Mouse (Mus musculus): Measurements from ENCODE around the gene Dkk3. TPM values are rescaled to one million over a fixed set of nuclear protein-coding genes. Genes with fewer than 3 reads are reported as not detected.
A peak's percentile ranks its signal among the peaks of the same experiment; 100 is the strongest.
"Not testable (repeated sequence)": the region's sequence is repeated elsewhere in the genome, so short reads cannot be mapped to it uniquely, and the experiment has no call there.

Gene Dkk3
- total RNA-seq, 2 experiments from 2014 or later, result not detected

- no peak for ATAC-seq (replicated peaks; ENCODE audit: poor library complexity)
These were observed 26.9 kb downstream of the Dkk3 start for GRCm38 (mm10) chr7:112132005-112132404.

GRCm38 (mm10) chr7:112130660-112131059 lies 28.2 kb downstream of the Dkk3 start:
- no peak for ATAC-seq (replicated peaks; ENCODE audit: poor library complexity)

- no peak for ATAC-seq (replicated peaks; ENCODE audit: poor library complexity)
These were observed 29.0 kb downstream of the Dkk3 start for GRCm38 (mm10) chr7:112129851-112130250.

- ATAC-seq (replicated peaks; ENCODE audit: poor library complexity), result no peak
These were observed 30.0 kb downstream of the Dkk3 start for GRCm38 (mm10) chr7:112128810-112129209.

- no peak for ATAC-seq (replicated peaks; ENCODE audit: poor library complexity)
These were observed 30.9 kb downstream of the Dkk3 start for GRCm38 (mm10) chr7:112127954-112128353.

GRCm38 (mm10) chr7:112127085-112127637 lies 31.7 kb downstream of the Dkk3 start:
- no peak for ATAC-seq (replicated peaks; ENCODE audit: poor library complexity)

GRCm38 (mm10) chr7:112125625-112126260 lies 33.1 kb downstream of the Dkk3 start:
- ATAC-seq (replicated peaks; ENCODE audit: poor library complexity), result no peak

GRCm38 (mm10) chr7:112123612-112124011 lies 35.2 kb downstream of the Dkk3 start:
- ATAC-seq (replicated peaks; ENCODE audit: poor library complexity), result no peak

- ATAC-seq (replicated peaks; ENCODE audit: poor library complexity), result no peak
These were observed 36.9 kb downstream of the Dkk3 start for GRCm38 (mm10) chr7:112121866-112122500.

GRCm38 (mm10) chr7:112120861-112121810 lies 37.7 kb downstream of the Dkk3 start:
- ATAC-seq (replicated peaks; ENCODE audit: poor library complexity), result no peak

- ATAC-seq (replicated peaks; ENCODE audit: poor library complexity), result no peak
These were observed 39.6 kb downstream of the Dkk3 start for GRCm38 (mm10) chr7:112119248-112119647.

- no peak for ATAC-seq (replicated peaks; ENCODE audit: poor library complexity)
These were observed 40.8 kb downstream of the Dkk3 start for GRCm38 (mm10) chr7:112118086-112118485.

- ATAC-seq (replicated peaks; ENCODE audit: poor library complexity), result no peak
These were observed 41.4 kb downstream of the Dkk3 start for GRCm38 (mm10) chr7:112117501-112117900.

GRCm38 (mm10) chr7:112110638-112111372 lies 48.1 kb downstream of the Dkk3 start:
- no peak for ATAC-seq (replicated peaks; ENCODE audit: poor library complexity)

GRCm38 (mm10) chr7:112108757-112109156 lies 50.1 kb downstream of the Dkk3 start:
- ATAC-seq (replicated peaks; ENCODE audit: poor library complexity), result peak; percentile 57

- ATAC-seq (replicated peaks; ENCODE audit: poor library complexity), result no peak
These were observed 55.0 kb downstream of the Dkk3 start for GRCm38 (mm10) chr7:112103816-112104215.

- ATAC-seq (replicated peaks; ENCODE audit: poor library complexity), result no peak
These were observed 55.9 kb downstream of the Dkk3 start for GRCm38 (mm10) chr7:112102933-112103332.

- ATAC-seq (replicated peaks; ENCODE audit: poor library complexity), result no peak
These were observed 58.0 kb downstream of the Dkk3 start for GRCm38 (mm10) chr7:112100887-112101286.

GRCm38 (mm10) chr7:112094923-112095322 lies 63.9 kb downstream of the Dkk3 start:
- ATAC-seq (replicated peaks; ENCODE audit: poor library complexity), result not testable (repeated sequence)

GRCm38 (mm10) chr7:112086186-112086585 lies 72.7 kb downstream of the Dkk3 start:
- no peak for ATAC-seq (replicated peaks; ENCODE audit: poor library complexity)

- peak; percentile 95 for ATAC-seq (replicated peaks; ENCODE audit: poor library complexity)
These were observed 73.8 kb downstream of the Dkk3 start for GRCm38 (mm10) chr7:112085062-112085461.

Data from megakaryocyte progenitor cell, adult 5-6 weeks (primary cell).